Mouse (Mus musculus) cerebellum, adult 2 months (tissue): ENCODE data around the gene Tesc.

ENCODE experiments used
- CTCF ChIP-seq: fragments of 200-500 bp; IDR thresholded peaks from 2 replicates; pipeline ENCODE4 v1.5.1; 2011; ENCODE audit warnings: low read depth, mild to moderate bottlenecking, control low read depth, low read length, moderate library complexity, borderline replicate concordance; ENCODE audit not compliant: insufficient read depth
- POLR2A ChIP-seq: fragments of 200-500 bp; IDR thresholded peaks from 2 replicates; pipeline ENCODE4 v1.6.1; 2011; ENCODE audit warnings: low read length, control low read depth, borderline replicate concordance; ENCODE audit not compliant: insufficient read depth

GRCm38 (mm10) chr5:118029035-118029408, 1.5 kb downstream of the Tesc start:
- TF ChIP-seq POLR2A (0 out of 2 replicates have a peak, but pooled peaks have one; percentile 10), CTCF (no peak)
